Mouse (Mus musculus): ENCODE measurements around the gene Hgd.

The Hgd gene

GRCm38 (mm10) chr16:37670666-37671283 lies 90.8 kb downstream of the Hgd start:
- DNase-seq (ENCODE audit: low spot score): no peak

- DNase-seq (ENCODE audit: low spot score): no peak
Observed at GRCm38 (mm10) chr16:37675326-37675725, 95.4 kb downstream of the Hgd start.

- DNase-seq (ENCODE audit: low spot score): peak; percentile 61
Observed at GRCm38 (mm10) chr16:37676024-37676676, 96.2 kb downstream of the Hgd start.

- no peak for DNase-seq (ENCODE audit: low spot score)
Observed at GRCm38 (mm10) chr16:37676677-37677072, 96.7 kb downstream of the Hgd start.

- no peak for DNase-seq (ENCODE audit: low spot score)
Observed at GRCm38 (mm10) chr16:37677586-37677985, 97.6 kb downstream of the Hgd start.

- no peak for DNase-seq (ENCODE audit: low spot score)
Observed at GRCm38 (mm10) chr16:37680216-37680615, 100.3 kb downstream of the Hgd start.

- no peak for DNase-seq (ENCODE audit: low spot score)
Observed at GRCm38 (mm10) chr16:37680831-37681230, 100.9 kb downstream of the Hgd start.
